ENCODE assay signal across 13 mouse cellular contexts in the genomic region with DNA sequence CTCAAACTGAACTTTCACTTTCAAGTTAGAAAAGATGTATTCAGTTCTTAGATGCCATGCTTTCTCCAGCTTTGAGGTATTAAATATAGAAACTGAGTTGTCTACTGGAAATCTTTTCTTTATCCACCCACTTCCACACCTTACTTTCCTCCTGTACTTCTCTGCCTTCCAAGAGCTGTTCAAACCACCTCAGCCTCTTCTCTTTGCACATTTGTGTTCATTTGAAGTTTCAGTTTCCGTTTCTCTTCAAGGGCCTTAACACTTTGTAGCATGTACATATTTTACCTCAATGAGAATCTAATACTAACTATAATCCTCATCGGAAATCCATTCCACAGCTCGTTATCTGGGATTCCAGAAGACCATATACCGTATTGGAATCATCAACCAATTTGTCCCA.
"Had no signal": no experiment of that assay in that cellular context is flagged by ENCODE, and none has a peak within 500 bp of the region (broad histone marks: within the 10 kb centered on the region; RNA-seq: fewer than 3 reads in every experiment).

No protein-coding gene starts in this region.

- H3K4me2 ChIP-seq: limb, embryonic 12.5 days; liver, embryonic 13.5 days; midbrain, embryonic 13.5 days; neural tube, embryonic 12.5 days had no signal

- H3K4me1 ChIP-seq: limb, embryonic 12.5 days; liver, embryonic 13.5 days; neural tube, embryonic 12.5 days had no signal

- DNase-seq: kidney, adult 9 months; kidney, postnatal 36 days; layer of hippocampus, adult 9-11 months; liver; liver, embryonic 13.5 days; lung, adult 2 months; lung, postnatal 14 days had no signal

- ATAC-seq: intestine, postnatal 0 days; midbrain, embryonic 13.5 days had no signal

- H3K27ac ChIP-seq: kidney, postnatal 0 days; limb, embryonic 12.5 days; liver, embryonic 13.5 days; midbrain, embryonic 13.5 days; neural tube, embryonic 12.5 days had no signal

- H3K4me3 ChIP-seq: limb, embryonic 12.5 days; liver, embryonic 13.5 days; midbrain, embryonic 13.5 days; myocyte; neural tube, embryonic 12.5 days had no signal

- H3K9ac ChIP-seq: limb, embryonic 12.5 days; liver, embryonic 13.5 days; midbrain, embryonic 13.5 days; neural tube, embryonic 12.5 days had no signal

- H3K9me3 ChIP-seq: limb, embryonic 12.5 days; liver, embryonic 13.5 days; midbrain, embryonic 13.5 days; neural tube, embryonic 12.5 days had no signal

- H3K27me3 ChIP-seq: limb, embryonic 12.5 days; liver, embryonic 13.5 days; midbrain, embryonic 13.5 days; neural tube, embryonic 12.5 days had no signal
